Mouse (Mus musculus) liver, embryonic 18 days (tissue): Measurements from ENCODE around the gene Akain1. TPM values are rescaled to one million over a fixed set of nuclear protein-coding genes. Genes with fewer than 3 reads are reported as not detected.

Source experiments
- polyA plus RNA-seq: library from polyadenylated mRNA; depleted of rRNA; stranded (reverse); fragments of >200 nt; gene quantifications from 2 replicates; pipeline ENCODE4 v1.2.3, GENCODE M21; 2012; rRNA removed

Gene Akain1
- polyA plus RNA-seq: 0.01 TPM in 1 of 2 replicates, not detected in the other

GRCm38 (mm10) chr17:69438990-69439491 lies at the start of gene Akain1:
Akain1 (plus strand) TSS chr17:69439326.

Other genes with a start within 250 kb of the Akain1 start
- 3.5 and 3.8 TPM in 2 replicates for gene Zbtb14, start 56.3 kb upstream of the Akain1 start, polyA plus RNA-seq